Mouse (Mus musculus) erythroblast, embryonic 14.5 days (primary cell): Measurements from ENCODE around the gene Gm36028.

Experiments
- GATA1 ChIP-seq: IDR thresholded peaks from 2 replicates; pipeline ENCODE4 v1.6.1; 2012; ENCODE audit warnings: low read length, inconsistent platforms, mixed read lengths
- TAL1 ChIP-seq: IDR thresholded peaks from 3 replicates; pipeline ENCODE4 v1.6.1; 2012; ENCODE audit warnings: low read length, inconsistent platforms, mixed read lengths

GRCm38 (mm10) chr16:37807269-37807668, 53.7 kb downstream of the Gm36028 start:
- TF ChIP-seq TAL1: no peak
- no peak for TF ChIP-seq GATA1
